Mouse (Mus musculus): ENCODE results near the gene Grin3a. TPM values are rescaled to one million over a fixed set of nuclear protein-coding genes. Genes with fewer than 3 reads are reported as not detected.

The Grin3a gene
- 0.02 TPM in 2 replicates for polyA plus RNA-seq (2012; rRNA removed)
- polyA plus RNA-seq (2014; fragmentation: Nextera tagmentation; extraction: Ambion mirVana), result 0.03 TPM in 1 of 2 replicates, not detected in the other

DNA sequence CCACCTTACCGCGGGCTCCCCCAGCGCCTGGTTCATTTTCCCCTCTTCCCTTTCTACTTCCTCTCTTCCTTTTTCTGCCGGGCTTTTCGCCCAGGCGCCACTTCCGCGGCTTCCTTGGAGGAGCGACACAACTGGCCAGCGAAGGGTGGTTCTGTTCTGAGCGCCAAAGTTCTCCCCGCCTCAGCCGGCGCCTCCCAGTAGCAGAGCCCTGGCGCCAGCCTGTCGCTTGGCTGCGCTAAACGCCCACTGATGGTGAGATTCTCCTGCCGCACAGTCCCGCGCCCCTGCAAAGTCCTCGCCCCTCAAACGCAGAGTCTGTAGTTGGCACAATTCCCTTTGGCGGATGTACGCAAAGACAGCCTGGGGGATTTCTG, at the start of gene Grin3a:
TSS of gene Grin3a (minus strand) at position 133 of the 374 bp plus-strand sequence.
- H3K27me3 ChIP-seq (ENCODE audit: control insufficient read depth, insufficient read depth, low read length), result peaks cover 25% of the 10 kb centered on the region
- no peak for ATAC-seq (ENCODE audit: insufficient read depth)
- H3K4me3 ChIP-seq (ENCODE audit: insufficient read depth in 1 of 2, low read depth in 2 of 2, low read length in 2 of 2), result peak within 1 kb of the TSS in 1 of 2 experiments; percentile 8; a peak in 1 of 4 replicates

GRCm38 (mm10) chr4:49891835-49892301, 46.3 kb upstream of the Grin3a start:
- TF ChIP-seq CTCF (IDR thresholded peaks at IDR 0.05; ENCODE audit: low read depth) (no peak), EP300 (IDR thresholded peaks at IDR 0.05; ENCODE audit: low read depth) (no peak)
- Histone ChIP-seq H3K36me3 (replicated peaks; ENCODE audit: control insufficient read depth, insufficient read depth, low read depth) (no peaks in the 10 kb centered on the region), H3K27me3 (ENCODE audit: control insufficient read depth, insufficient read depth, low read length) (no peaks in the 10 kb centered on the region), H3K9ac (replicated peaks) (no peak overlapping the region), H3K4me3 (ENCODE audit: insufficient read depth in 1 of 2, low read depth in 2 of 2, low read length in 2 of 2) (no peak overlapping the region), H3K4me2 (ENCODE audit: low read depth) (no peak overlapping the region), H3K9me3 (ENCODE audit: control insufficient read depth, low read length) (no peaks in the 10 kb centered on the region), H3K27ac (no peak overlapping the region), H3K4me1 (replicated peaks; ENCODE audit: control insufficient read depth in 2 of 2, insufficient read depth in 2 of 2, low read length in 1 of 2) (no peaks in the 10 kb centered on the region)
- ATAC-seq (ENCODE audit: insufficient read depth) (no peak), DNase-seq (ENCODE audit: low read depth in 3 of 3, low spot score in 3 of 3) (no peak)
- WGBS (ENCODE audit: insufficient replicate concordance), result 21% methylated on average over 4 of the region's 4 CpGs

More for the DNA sequence above, at the start of gene Grin3a:
- H3K36me3 ChIP-seq (replicated peaks; ENCODE audit: control insufficient read depth, insufficient read depth, low read depth), result no peaks in the 10 kb centered on the region
- no peak within 1 kb of the TSS for H3K27ac ChIP-seq
- H3K9ac ChIP-seq (replicated peaks), result no peak within 1 kb of the TSS
- H3K4me2 ChIP-seq (ENCODE audit: low read depth), result peak within 1 kb of the TSS; percentile 41
- DNase-seq (ENCODE audit: low read depth in 3 of 3, low spot score in 3 of 3), result no peak
- no peaks in the 10 kb centered on the region for H3K9me3 ChIP-seq (ENCODE audit: control insufficient read depth, low read length)
- TF ChIP-seq EP300 (IDR thresholded peaks at IDR 0.05; ENCODE audit: low read depth) (no peak), CTCF (IDR thresholded peaks at IDR 0.05; ENCODE audit: low read depth) (no peak)
- H3K4me1 ChIP-seq (replicated peaks; ENCODE audit: control insufficient read depth in 2 of 2, insufficient read depth in 2 of 2, low read length in 1 of 2), result no peaks in the 10 kb centered on the region
- WGBS (ENCODE audit: insufficient replicate concordance), result under 1% methylated on average over 25 of the region's 25 CpGs

DNA sequence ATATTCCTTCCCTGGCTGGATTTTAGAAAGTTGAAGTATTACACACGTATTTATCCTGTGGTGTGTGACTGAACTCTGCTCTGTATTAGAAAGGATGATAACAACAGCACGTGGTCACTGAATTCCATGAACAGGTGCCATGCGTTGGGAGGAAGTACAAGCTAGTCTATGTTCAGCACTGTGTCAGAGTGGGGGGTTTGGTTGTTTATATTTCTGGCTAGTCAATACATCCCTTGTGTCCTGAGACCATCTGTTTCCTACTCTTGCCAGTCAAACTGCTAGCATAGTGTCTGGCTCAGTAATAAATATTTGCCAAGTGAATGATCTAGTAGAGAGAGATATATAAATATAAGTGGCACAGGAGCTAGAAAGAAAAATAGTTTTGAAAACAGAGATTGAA, 31.5 kb upstream of the Grin3a start:
- 38% methylated on average over 3 of the region's 3 CpGs for WGBS (ENCODE audit: insufficient replicate concordance)
- no peak for DNase-seq (ENCODE audit: low read depth in 3 of 3, low spot score in 3 of 3)

GRCm38 (mm10) chr4:49860611-49861010, 15.1 kb upstream of the Grin3a start:
- TF ChIP-seq EP300 (IDR thresholded peaks at IDR 0.05; ENCODE audit: low read depth) (no peak), CTCF (IDR thresholded peaks at IDR 0.05; ENCODE audit: low read depth) (no peak)
- ATAC-seq (ENCODE audit: insufficient read depth) (no peak), DNase-seq (ENCODE audit: low read depth in 3 of 3, low spot score in 3 of 3) (no peak)
- Histone ChIP-seq H3K36me3 (replicated peaks; ENCODE audit: control insufficient read depth, insufficient read depth, low read depth) (no peaks in the 10 kb centered on the region), H3K27me3 (ENCODE audit: control insufficient read depth, insufficient read depth, low read length) (no peaks in the 10 kb centered on the region), H3K4me2 (ENCODE audit: low read depth) (no peak overlapping the region), H3K9me3 (ENCODE audit: control insufficient read depth, low read length) (no peaks in the 10 kb centered on the region), H3K4me1 (replicated peaks; ENCODE audit: control insufficient read depth in 2 of 2, insufficient read depth in 2 of 2, low read length in 1 of 2) (no peaks in the 10 kb centered on the region), H3K9ac (replicated peaks) (no peak overlapping the region), H3K27ac (no peak overlapping the region), H3K4me3 (ENCODE audit: insufficient read depth in 1 of 2, low read depth in 2 of 2, low read length in 2 of 2) (no peak overlapping the region)
- WGBS (ENCODE audit: insufficient replicate concordance), result 54% methylated on average over 2 of the region's 2 CpGs

More for the DNA sequence above, 31.5 kb upstream of the Grin3a start:
- Histone ChIP-seq H3K36me3 (replicated peaks; ENCODE audit: control insufficient read depth, insufficient read depth, low read depth) (no peaks in the 10 kb centered on the region), H3K27me3 (ENCODE audit: control insufficient read depth, insufficient read depth, low read length) (no peaks in the 10 kb centered on the region), H3K4me2 (ENCODE audit: low read depth) (no peak overlapping the region), H3K9ac (replicated peaks) (no peak overlapping the region), H3K27ac (no peak overlapping the region), H3K9me3 (ENCODE audit: control insufficient read depth, low read length) (no peaks in the 10 kb centered on the region), H3K4me1 (replicated peaks; ENCODE audit: control insufficient read depth in 2 of 2, insufficient read depth in 2 of 2, low read length in 1 of 2) (no peaks in the 10 kb centered on the region), H3K4me3 (ENCODE audit: insufficient read depth in 1 of 2, low read depth in 2 of 2, low read length in 2 of 2) (no peak overlapping the region)
- ATAC-seq (ENCODE audit: insufficient read depth), result no peak
- TF ChIP-seq CTCF (IDR thresholded peaks at IDR 0.05; ENCODE audit: low read depth) (no peak), EP300 (IDR thresholded peaks at IDR 0.05; ENCODE audit: low read depth) (no peak)

DNA sequence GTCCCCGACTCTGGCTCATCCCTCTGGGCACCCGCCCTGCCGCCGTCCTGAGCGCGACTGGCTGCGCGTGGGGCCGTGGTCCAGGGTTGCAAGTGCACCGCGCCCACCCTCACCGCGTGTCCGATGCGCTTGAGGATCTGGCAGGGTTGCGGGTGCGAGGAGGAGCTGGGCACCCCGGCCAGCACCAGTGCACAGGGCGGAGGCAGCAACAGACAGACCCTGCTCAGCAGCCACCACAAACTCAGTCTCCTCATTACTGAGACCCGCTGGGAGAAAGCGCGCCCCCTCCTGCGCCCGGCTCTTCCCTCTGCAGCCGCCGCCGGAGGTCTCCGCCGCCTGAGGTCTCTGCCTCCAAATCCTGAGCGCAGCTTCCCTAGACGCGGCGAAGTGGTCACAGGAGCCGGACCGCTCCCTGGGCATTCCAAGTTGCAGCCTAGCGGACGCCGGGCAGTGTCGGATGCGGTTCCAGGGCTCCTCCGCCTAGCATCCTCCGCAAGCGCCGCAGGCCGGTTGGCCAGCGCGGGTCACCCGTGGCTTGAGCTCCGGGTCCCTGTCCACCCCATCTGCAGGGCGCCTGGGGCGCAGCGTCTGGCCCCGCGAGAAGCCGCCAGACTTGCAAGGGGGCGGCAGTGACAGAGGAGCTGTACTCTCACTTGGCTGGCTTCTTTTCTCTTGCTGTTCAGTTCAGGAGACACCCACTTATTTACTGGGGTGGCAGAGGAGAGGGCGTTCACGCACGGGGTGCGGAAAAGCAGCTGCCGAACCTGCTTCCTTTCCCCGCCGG, 524 bp downstream of the Grin3a start:
- Histone ChIP-seq H3K4me1 (replicated peaks; ENCODE audit: control insufficient read depth in 2 of 2, insufficient read depth in 2 of 2, low read length in 1 of 2) (no peaks in the 10 kb centered on the region), H3K4me3 (ENCODE audit: insufficient read depth in 1 of 2, low read depth in 2 of 2, low read length in 2 of 2) (peak overlapping the region in 1 of 2 experiments; percentile 8; a peak in 1 of 4 replicates), H3K27ac (no peak overlapping the region), H3K9me3 (ENCODE audit: control insufficient read depth, low read length) (no peaks in the 10 kb centered on the region), H3K27me3 (ENCODE audit: control insufficient read depth, insufficient read depth, low read length) (peaks cover 25% of the 10 kb centered on the region), H3K36me3 (replicated peaks; ENCODE audit: control insufficient read depth, insufficient read depth, low read depth) (no peaks in the 10 kb centered on the region), H3K4me2 (ENCODE audit: low read depth) (peak overlapping the region; percentile 41), H3K9ac (replicated peaks) (no peak overlapping the region)
- ATAC-seq (ENCODE audit: insufficient read depth), result no peak
- whole genome bisulfite sequencing (ENCODE audit: insufficient replicate concordance), result 2% methylated on average over 63 of the region's 63 CpGs
- no peak for TF ChIP-seq CTCF (IDR thresholded peaks at IDR 0.05; ENCODE audit: low read depth)
- no peak for TF ChIP-seq EP300 (IDR thresholded peaks at IDR 0.05; ENCODE audit: low read depth)
- DNase-seq (ENCODE audit: low read depth in 3 of 3, low spot score in 3 of 3), result no peak
